Mouse (Mus musculus): ENCODE data around the gene Tenm2. TPM values are rescaled to one million over a fixed set of nuclear protein-coding genes. Genes with fewer than 3 reads are reported as not detected.

The Tenm2 gene
- total and polyA plus RNA-seq, 3 experiments: not detected

- no peaks in the 10 kb centered on the region for H3K27me3 ChIP-seq (ENCODE audit: control insufficient read depth in 1 of 2, insufficient read depth in 2 of 2, low read length in 2 of 2)
- no peaks in the 10 kb centered on the region for H3K36me3 ChIP-seq (ENCODE audit: control insufficient read depth in 1 of 2, insufficient read depth in 2 of 2, low read length in 2 of 2)
- no peak for DNase-seq (ENCODE audit: low read depth, low spot score)
- no peaks in the 10 kb centered on the region for H3K79me2 ChIP-seq (ENCODE audit: control insufficient read depth, insufficient read depth, low read length, poor library complexity)
- no peak overlapping the region for H3K27ac ChIP-seq (ENCODE audit: control insufficient read depth, low read depth, low read length)
- no peak overlapping the region for H3K9ac ChIP-seq (ENCODE audit: control insufficient read depth, low read depth, low read length, poor library complexity, severe bottlenecking)
- H3K4me1 ChIP-seq (ENCODE audit: control insufficient read depth in 1 of 2, insufficient read depth in 2 of 2, low read length in 2 of 2): no peaks in the 10 kb centered on the region
- no peak overlapping the region for H3K4me3 ChIP-seq (ENCODE audit: control insufficient read depth in 1 of 2, insufficient read depth in 1 of 2, low read depth in 2 of 2, low read length in 2 of 2)
- TF ChIP-seq MYC (IDR thresholded peaks at IDR 0.05; ENCODE audit: low read depth, low read length) (no peak), POLR2AphosphoS5 (IDR thresholded peaks at IDR 0.05; ENCODE audit: borderline replicate concordance, low read depth, low read length) (no peak), USF1 (IDR thresholded peaks at IDR 0.05; ENCODE audit: low read depth, low read length) (no peak), TCF12 (IDR thresholded peaks at IDR 0.05; ENCODE audit: low read depth, low read length) (no peak), MAX (IDR thresholded peaks at IDR 0.05; ENCODE audit: low read length) (no peak), RCOR1 (IDR thresholded peaks at IDR 0.05; ENCODE audit: low read depth, low read length) (no peak), ZNF384 (IDR thresholded peaks at IDR 0.05; ENCODE audit: low read depth, low read length) (no peak), ZKSCAN1 (IDR thresholded peaks at IDR 0.05; ENCODE audit: low read depth, low read length) (no peak), NELFE (IDR thresholded peaks at IDR 0.05; ENCODE audit: low read depth, low read length) (no peak), JUND (IDR thresholded peaks at IDR 0.05; ENCODE audit: low read depth, low read length) (no peak), CHD2 (IDR thresholded peaks at IDR 0.05; ENCODE audit: low read length) (no peak), BHLHE40 (IDR thresholded peaks at IDR 0.05; ENCODE audit: borderline replicate concordance, low read depth, low read length) (no peak), RAD21 (IDR thresholded peaks at IDR 0.05; ENCODE audit: low read depth, low read length) (no peak), MEF2A (IDR thresholded peaks at IDR 0.05; ENCODE audit: extremely low read depth, insufficient replicate concordance, low read depth, low read length, poor library complexity, severe bottlenecking) (no peak), CHD1 (IDR thresholded peaks at IDR 0.05; ENCODE audit: low read depth, low read length) (no peak)
- H3K9me3 ChIP-seq (replicated peaks; ENCODE audit: insufficient read depth, low read length): no peaks in the 10 kb centered on the region
These were observed 603.6 kb downstream of the Tenm2 start for GRCm38 (mm10) chr11:36632201-36632600.

DNA sequence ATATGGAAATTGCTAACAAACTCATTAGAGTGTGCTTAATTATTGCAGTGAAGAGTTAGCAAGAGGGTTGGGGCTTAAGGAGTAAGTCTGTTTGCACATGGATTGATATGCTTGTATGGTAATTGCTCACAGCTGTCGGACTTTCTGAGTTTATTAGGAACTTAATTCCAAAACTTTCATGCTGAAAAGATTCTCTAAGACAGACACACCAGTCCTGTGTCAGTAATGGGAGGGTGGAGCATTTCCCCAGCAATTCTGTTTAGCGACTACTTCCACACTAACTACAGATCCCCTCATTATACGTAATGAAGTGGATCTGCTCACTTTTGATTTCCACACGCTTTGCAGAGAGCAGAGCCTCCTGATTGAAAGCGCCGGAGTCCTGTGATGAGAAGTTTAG, 622.0 kb downstream of the Tenm2 start:
- TF ChIP-seq E2F4 (IDR thresholded peaks at IDR 0.05; ENCODE audit: borderline replicate concordance, low read depth, low read length): no peak
- TF ChIP-seq ZNF384 (IDR thresholded peaks at IDR 0.05; ENCODE audit: low read depth, low read length): no peak
- no peak for TF ChIP-seq NRF1 (IDR thresholded peaks at IDR 0.05; ENCODE audit: insufficient read depth, low read depth, low read length, poor library complexity, severe bottlenecking)
- TF ChIP-seq RAD21 (IDR thresholded peaks at IDR 0.05; ENCODE audit: low read depth, low read length): no peak
- TF ChIP-seq ZC3H11A (IDR thresholded peaks at IDR 0.05; ENCODE audit: low read depth, low read length): no peak
- TF ChIP-seq ZMIZ1 (IDR thresholded peaks at IDR 0.05; ENCODE audit: low read depth, low read length): no peak
- no peak for TF ChIP-seq POLR2AphosphoS5 (IDR thresholded peaks at IDR 0.05; ENCODE audit: borderline replicate concordance, low read depth, low read length)
- TF ChIP-seq ETS1 (IDR thresholded peaks at IDR 0.05; ENCODE audit: low read depth, low read length): no peak
- TF ChIP-seq NELFE (IDR thresholded peaks at IDR 0.05; ENCODE audit: low read depth, low read length): no peak
- no peak for TF ChIP-seq POLR2AphosphoS2 (IDR thresholded peaks at IDR 0.05; ENCODE audit: low read length)
- no peak for TF ChIP-seq ELF1 (IDR thresholded peaks at IDR 0.05; ENCODE audit: low read depth, low read length)
- TF ChIP-seq MAZ (IDR thresholded peaks at IDR 0.05; ENCODE audit: low read depth, low read length): no peak
- TF ChIP-seq TAL1 (IDR thresholded peaks at IDR 0.05; ENCODE audit: low read length): no peak
- no peak for TF ChIP-seq MXI1 (IDR thresholded peaks at IDR 0.05; ENCODE audit: low read depth, low read length)
- TF ChIP-seq MYB (IDR thresholded peaks at IDR 0.05; ENCODE audit: low read depth, low read length): no peak
- no peak for TF ChIP-seq USF2 (IDR thresholded peaks at IDR 0.05; ENCODE audit: borderline replicate concordance in 1 of 2, insufficient read depth in 1 of 2, low read depth in 1 of 2, low read length in 2 of 2)
- no peak for TF ChIP-seq USF1 (IDR thresholded peaks at IDR 0.05; ENCODE audit: low read depth, low read length)
- H3K79me2 ChIP-seq (ENCODE audit: control insufficient read depth, insufficient read depth, low read length, poor library complexity): no peaks in the 10 kb centered on the region
- no peaks in the 10 kb centered on the region for H3K4me1 ChIP-seq (ENCODE audit: control insufficient read depth in 1 of 2, insufficient read depth in 2 of 2, low read length in 2 of 2)
- DNase-seq (ENCODE audit: low read depth, low spot score): no peak
- no peak overlapping the region for H3K4me3 ChIP-seq (ENCODE audit: control insufficient read depth in 1 of 2, insufficient read depth in 1 of 2, low read depth in 2 of 2, low read length in 2 of 2)
- H3K9ac ChIP-seq (ENCODE audit: control insufficient read depth, low read depth, low read length, poor library complexity, severe bottlenecking): no peak overlapping the region
- no peak overlapping the region for H3K27ac ChIP-seq (ENCODE audit: control insufficient read depth, low read depth, low read length)
- no peaks in the 10 kb centered on the region for H3K36me3 ChIP-seq (ENCODE audit: control insufficient read depth in 1 of 2, insufficient read depth in 2 of 2, low read length in 2 of 2)
- no peaks in the 10 kb centered on the region for H3K9me3 ChIP-seq (replicated peaks; ENCODE audit: insufficient read depth, low read length)
- no peaks in the 10 kb centered on the region for H3K27me3 ChIP-seq (ENCODE audit: control insufficient read depth in 1 of 2, insufficient read depth in 2 of 2, low read length in 2 of 2)

Measured in MEL (cell line).